Mouse (Mus musculus): Measurements from ENCODE around the gene Gm20388.

DNA sequence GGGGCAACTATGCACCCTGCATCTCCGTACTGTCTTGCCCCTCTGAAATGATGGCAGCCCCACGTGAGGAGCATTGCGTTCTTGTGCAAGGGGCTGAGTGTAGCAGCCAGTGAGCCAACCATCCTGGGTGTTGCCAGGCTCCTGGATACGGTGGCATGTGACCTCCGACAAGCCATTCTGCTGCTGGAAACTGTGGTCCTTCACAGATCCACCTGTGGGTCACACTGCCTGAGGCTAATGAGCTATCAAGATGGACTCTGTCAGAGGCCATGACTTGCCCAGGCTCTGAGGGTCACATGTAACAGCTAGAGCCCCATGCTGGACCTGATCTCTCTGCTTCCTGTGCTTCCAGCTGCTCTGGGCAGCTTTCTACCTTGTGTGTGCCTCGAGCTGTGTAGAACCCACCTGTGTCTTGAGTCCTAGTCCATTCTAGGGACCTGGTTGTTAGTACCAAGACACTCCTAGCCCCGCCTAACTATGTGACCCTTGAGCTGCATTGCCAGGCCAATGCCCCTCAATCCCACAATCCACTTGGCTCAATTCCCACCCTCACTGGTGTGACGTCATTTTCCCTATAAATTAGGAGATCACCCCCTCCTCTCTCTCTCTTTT, 3506.4 kb downstream of the Gm20388 start:
- TF ChIP-seq CTCF (IDR thresholded peaks at IDR 0.05; ENCODE audit: control insufficient read depth, insufficient read depth, low read length) (no peak), POLR2A (IDR thresholded peaks at IDR 0.05; ENCODE audit: borderline replicate concordance, control insufficient read depth, low read depth, low read length) (no peak)

Data from bone marrow, adult 2 months (tissue).